Mouse (Mus musculus): ENCODE results near the gene Gm867. TPM values are rescaled to one million over a fixed set of nuclear protein-coding genes. Genes with fewer than 3 reads are reported as not detected.

The Gm867 gene
- polyA plus RNA-seq, 1 experiment = not detected

GRCm38 (mm10) chr10:75949053-75950045 lies 8.9 kb upstream of the Gm867 start:
- Histone ChIP-seq H3K4me1 (peaks cover 17% of the 10 kb centered on the region), H3K4me3 (replicated peaks) (no peak overlapping the region), H3K9me3 (no peaks in the 10 kb centered on the region), H3K36me3 (replicated peaks; ENCODE audit: low read length) (no peaks in the 10 kb centered on the region), H3K27me3 (replicated peaks) (peaks cover 69% of the 10 kb centered on the region)
- no peak for TF ChIP-seq FLI1 (IDR thresholded peaks at IDR 0.05; ENCODE audit: low read length)
- TF ChIP-seq GATA1 (IDR thresholded peaks at IDR 0.05; ENCODE audit: borderline replicate concordance, low read length) = no peak

- Histone ChIP-seq H3K27me3 (replicated peaks) (peaks cover 65% of the 10 kb centered on the region), H3K4me1 (peaks cover 11% of the 10 kb centered on the region), H3K36me3 (replicated peaks; ENCODE audit: low read length) (no peaks in the 10 kb centered on the region), H3K9me3 (no peaks in the 10 kb centered on the region), H3K4me3 (replicated peaks) (no peak overlapping the region)
- TF ChIP-seq FLI1 (IDR thresholded peaks at IDR 0.05; ENCODE audit: low read length) = no peak
- TF ChIP-seq GATA1 (IDR thresholded peaks at IDR 0.05; ENCODE audit: borderline replicate concordance, low read length) = no peak
Measured at GRCm38 (mm10) chr10:75948079-75948478, 7.6 kb upstream of the Gm867 start.

- peaks cover 64% of the 10 kb centered on the region for H3K27me3 ChIP-seq (replicated peaks)
- no peak overlapping the region for H3K4me3 ChIP-seq (replicated peaks)
- TF ChIP-seq GATA1 (IDR thresholded peaks at IDR 0.05; ENCODE audit: borderline replicate concordance, low read length) (no peak), FLI1 (IDR thresholded peaks at IDR 0.05; ENCODE audit: low read length) (no peak)
- H3K9me3 ChIP-seq = no peaks in the 10 kb centered on the region
- H3K4me1 ChIP-seq = peaks cover 5% of the 10 kb centered on the region
- H3K36me3 ChIP-seq (replicated peaks; ENCODE audit: low read length) = no peaks in the 10 kb centered on the region
Measured at GRCm38 (mm10) chr10:75945896-75946295, 5.4 kb upstream of the Gm867 start.

GRCm38 (mm10) chr10:75945213-75945612 lies 4.7 kb upstream of the Gm867 start:
- peaks cover 62% of the 10 kb centered on the region for H3K27me3 ChIP-seq (replicated peaks)
- H3K9me3 ChIP-seq = no peaks in the 10 kb centered on the region
- H3K4me3 ChIP-seq (replicated peaks) = no peak overlapping the region
- H3K4me1 ChIP-seq = peaks cover 8% of the 10 kb centered on the region
- TF ChIP-seq GATA1 (IDR thresholded peaks at IDR 0.05; ENCODE audit: borderline replicate concordance, low read length) = no peak
- no peaks in the 10 kb centered on the region for H3K36me3 ChIP-seq (replicated peaks; ENCODE audit: low read length)

DNA sequence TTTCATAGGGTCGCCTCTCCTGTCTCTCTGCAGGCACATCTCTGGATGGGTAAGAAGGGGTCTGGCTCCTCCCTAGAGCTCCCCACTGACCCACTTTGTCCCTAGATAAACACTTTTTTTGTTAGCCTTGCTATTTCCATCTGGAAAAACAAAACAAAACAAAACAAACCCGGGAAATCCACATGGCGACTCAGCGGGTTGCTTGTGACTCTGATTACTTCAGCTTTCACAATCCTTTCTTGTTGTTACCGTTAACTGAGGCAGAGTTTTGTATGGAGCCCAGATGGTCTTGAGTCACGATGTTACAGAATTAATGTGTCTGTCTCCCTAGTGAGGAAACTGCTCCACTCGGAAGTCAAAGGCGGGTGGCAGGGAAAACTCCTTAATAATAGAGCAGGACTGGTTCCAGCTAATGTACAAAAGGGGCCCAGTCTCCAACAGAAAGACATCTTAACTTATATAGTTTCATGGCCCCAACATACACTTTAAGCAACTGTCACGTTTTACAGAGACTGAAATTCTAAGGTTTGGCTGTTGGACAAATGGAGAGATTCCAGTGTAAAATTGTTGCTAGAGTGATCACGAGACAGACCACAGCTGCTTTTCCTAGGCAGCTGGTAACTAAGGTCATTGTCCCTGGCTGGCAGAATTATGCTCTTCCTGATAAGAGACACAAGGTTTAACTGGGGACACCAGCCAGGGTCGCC lies 3.7 kb upstream of the Gm867 start:
- H3K4me1 ChIP-seq = peaks cover 17% of the 10 kb centered on the region
- no peaks in the 10 kb centered on the region for H3K36me3 ChIP-seq (replicated peaks; ENCODE audit: low read length)
- no peak for TF ChIP-seq GATA1 (IDR thresholded peaks at IDR 0.05; ENCODE audit: borderline replicate concordance, low read length)
- TF ChIP-seq FLI1 (IDR thresholded peaks at IDR 0.05; ENCODE audit: low read length) = no peak
- H3K27me3 ChIP-seq (replicated peaks) = peaks cover 52% of the 10 kb centered on the region
- H3K9me3 ChIP-seq = no peaks in the 10 kb centered on the region
- H3K4me3 ChIP-seq (replicated peaks) = no peak overlapping the region

DNA sequence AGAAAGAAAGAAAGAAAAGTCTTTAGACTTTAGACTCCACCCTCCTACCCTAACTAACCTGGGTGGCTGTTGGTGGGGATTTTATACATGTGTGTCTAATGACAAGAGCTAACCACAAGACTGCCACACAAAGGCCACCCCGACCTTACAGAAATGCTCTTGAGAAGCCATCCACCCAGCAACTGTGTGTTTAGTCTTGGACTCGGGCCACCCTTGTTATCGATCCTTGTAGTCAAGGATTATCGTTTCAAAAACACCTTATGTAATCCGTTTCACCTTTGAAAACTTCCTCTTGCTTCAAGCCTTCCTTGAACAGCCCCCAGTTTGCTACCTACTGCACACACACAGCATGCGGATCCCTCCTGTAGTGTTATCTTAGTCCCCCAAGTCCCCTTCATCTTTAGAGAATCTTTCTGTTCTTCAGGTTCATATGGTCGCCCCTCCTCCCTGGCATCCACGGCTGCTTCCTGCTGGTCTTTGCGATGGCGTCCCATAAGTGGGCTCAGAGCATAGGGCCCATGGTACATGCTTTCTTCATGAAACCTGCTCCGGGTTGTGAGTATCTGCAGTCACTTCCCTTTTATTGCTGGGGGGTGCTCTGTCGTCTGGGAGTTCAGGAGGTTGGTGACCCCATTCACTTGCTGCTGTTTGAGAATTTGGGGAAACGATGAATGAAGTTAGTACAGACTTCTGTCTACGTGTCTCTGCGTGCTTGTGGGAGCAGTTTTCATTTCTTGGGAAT lies 2.4 kb upstream of the Gm867 start, which contains the start of gene Vpreb3:
Vpreb3 (plus strand) TSS at position 322 of the 742 bp plus-strand sequence.
- peaks cover 22% of the 10 kb centered on the region for H3K4me1 ChIP-seq
- no peak within 1 kb of the TSS for H3K4me3 ChIP-seq (replicated peaks)
- no peaks in the 10 kb centered on the region for H3K36me3 ChIP-seq (replicated peaks; ENCODE audit: low read length)
- peaks cover 39% of the 10 kb centered on the region for H3K27me3 ChIP-seq (replicated peaks)
- TF ChIP-seq FLI1 (IDR thresholded peaks at IDR 0.05; ENCODE audit: low read length) = no peak
- TF ChIP-seq GATA1 (IDR thresholded peaks at IDR 0.05; ENCODE audit: borderline replicate concordance, low read length) = no peak
- H3K9me3 ChIP-seq = no peaks in the 10 kb centered on the region

GRCm38 (mm10) chr10:75941042-75941824 lies 761 bp upstream of the Gm867 start:
- no peaks in the 10 kb centered on the region for H3K9me3 ChIP-seq
- H3K4me3 ChIP-seq (replicated peaks) = no peak overlapping the region
- peaks cover 33% of the 10 kb centered on the region for H3K27me3 ChIP-seq (replicated peaks)
- peaks cover 30% of the 10 kb centered on the region for H3K4me1 ChIP-seq
- H3K36me3 ChIP-seq (replicated peaks; ENCODE audit: low read length) = no peaks in the 10 kb centered on the region
- no peak for TF ChIP-seq GATA1 (IDR thresholded peaks at IDR 0.05; ENCODE audit: borderline replicate concordance, low read length)
- TF ChIP-seq FLI1 (IDR thresholded peaks at IDR 0.05; ENCODE audit: low read length) = no peak

GRCm38 (mm10) chr10:75939481-75940234 lies 814 bp downstream of the Gm867 start:
- Histone ChIP-seq H3K4me3 (replicated peaks) (no peak overlapping the region), H3K4me1 (peaks cover 44% of the 10 kb centered on the region)
- TF ChIP-seq FLI1 (IDR thresholded peaks at IDR 0.05; ENCODE audit: low read length) = no peak
- no peak for TF ChIP-seq GATA1 (IDR thresholded peaks at IDR 0.05; ENCODE audit: borderline replicate concordance, low read length)

More at GRCm38 (mm10) chr10:75939481-75940234, 814 bp downstream of the Gm867 start:
- Histone ChIP-seq H3K36me3 (replicated peaks; ENCODE audit: low read length) (no peaks in the 10 kb centered on the region), H3K27me3 (replicated peaks) (peaks cover 36% of the 10 kb centered on the region), H3K9me3 (no peaks in the 10 kb centered on the region)

Data from megakaryocyte, embryonic 14.5 days (primary cell).